In genomic region chrX:14259597-14260239, GRCm38 (mm10) we compare ENCODE assay signal across 34 mouse cellular contexts. TPM values are rescaled to one million over a fixed set of nuclear protein-coding genes. Genes with fewer than 3 reads are reported as not detected.
DNase-seq lines count a peak whose midpoint lies in the region; ATAC-seq and TF ChIP-seq lines count a peak whose summit lies in the region.
"Had no signal": no experiment of that assay in that cellular context is flagged by ENCODE, and none has a peak within 500 bp of the region (broad histone marks: within the 10 kb centered on the region; RNA-seq: fewer than 3 reads in every experiment).

No protein-coding gene starts in this region.

- no peak for TF ChIP-seq CTCF in midbrain, postnatal 0 days (IDR thresholded peaks at IDR 0.05)
- no peak for TF ChIP-seq CTCF in brain, embryonic 14.5 days (IDR thresholded peaks at IDR 0.05; ENCODE audit: borderline replicate concordance, extremely low read depth, insufficient read depth, insufficient read length)
- no peak for TF ChIP-seq CTCF in forebrain, postnatal 0 days (IDR thresholded peaks at IDR 0.05; ENCODE audit: low read depth)

- no peak overlapping the region for H3K27ac ChIP-seq in midbrain, embryonic 14.5 days (replicated peaks; ENCODE audit: low read depth, low read length)
- H3K27ac ChIP-seq in midbrain, postnatal 0 days (ENCODE audit: low read depth, low read length): no peak overlapping the region
- H3K27ac ChIP-seq in forebrain, postnatal 0 days (ENCODE audit: low read depth, low read length): no peak overlapping the region
- H3K27ac ChIP-seq: heart, embryonic 15.5 days; hindbrain, embryonic 13.5 days; kidney, embryonic 15.5 days; limb, embryonic 15.5 days; liver, embryonic 14.5 days; midbrain, embryonic 12.5 days; stomach, embryonic 15.5 days had no signal

- no peaks in the 10 kb centered on the region for H3K27me3 ChIP-seq in midbrain, embryonic 14.5 days (ENCODE audit: control insufficient read depth, insufficient read depth, low read length)
- no peaks in the 10 kb centered on the region for H3K27me3 ChIP-seq in midbrain, postnatal 0 days (ENCODE audit: insufficient read depth, low read length)
- H3K27me3 ChIP-seq in forebrain, postnatal 0 days (ENCODE audit: insufficient read depth, low read length): no peaks in the 10 kb centered on the region
- H3K27me3 ChIP-seq: CH12.LX; heart, embryonic 15.5 days; hindbrain, embryonic 13.5 days; kidney, embryonic 15.5 days; limb, embryonic 15.5 days; midbrain, embryonic 12.5 days; stomach, embryonic 15.5 days had no signal

- no peaks in the 10 kb centered on the region for H3K9me3 ChIP-seq in midbrain, embryonic 14.5 days (ENCODE audit: control insufficient read depth, low read length)
- no peaks in the 10 kb centered on the region for H3K9me3 ChIP-seq in midbrain, postnatal 0 days (ENCODE audit: low read length)
- no peaks in the 10 kb centered on the region for H3K9me3 ChIP-seq in forebrain, postnatal 0 days (ENCODE audit: low read length)
- H3K9me3 ChIP-seq: G1E; heart, embryonic 15.5 days; hindbrain, embryonic 13.5 days; kidney, embryonic 15.5 days; limb, embryonic 15.5 days; midbrain, embryonic 12.5 days; stomach, embryonic 15.5 days had no signal

- no peaks in the 10 kb centered on the region for H3K4me1 ChIP-seq in midbrain, embryonic 14.5 days (ENCODE audit: control insufficient read depth, insufficient read depth, low read length)
- no peaks in the 10 kb centered on the region for H3K4me1 ChIP-seq in midbrain, postnatal 0 days (ENCODE audit: insufficient read depth, low read length)
- no peaks in the 10 kb centered on the region for H3K4me1 ChIP-seq in forebrain, postnatal 0 days (ENCODE audit: insufficient read depth)
- H3K4me1 ChIP-seq: heart, embryonic 15.5 days; hindbrain, embryonic 13.5 days; kidney, embryonic 15.5 days; limb, embryonic 15.5 days; midbrain, embryonic 12.5 days; stomach, embryonic 15.5 days had no signal

- H3K4me2 ChIP-seq in midbrain, embryonic 14.5 days (ENCODE audit: low read length): no peak overlapping the region
- H3K4me2 ChIP-seq in midbrain, postnatal 0 days (ENCODE audit: low read depth, low read length, poor library complexity, severe bottlenecking): no peak overlapping the region
- no peak overlapping the region for H3K4me2 ChIP-seq in forebrain, postnatal 0 days (ENCODE audit: low read depth)
- H3K4me2 ChIP-seq: heart, embryonic 15.5 days; hindbrain, embryonic 13.5 days; kidney, embryonic 15.5 days; limb, embryonic 15.5 days; lung, embryonic 14.5 days; midbrain, embryonic 12.5 days; stomach, embryonic 15.5 days had no signal

- no peak overlapping the region for H3K4me3 ChIP-seq in midbrain, embryonic 14.5 days (replicated peaks; ENCODE audit: low read depth, low read length)
- H3K4me3 ChIP-seq in midbrain, postnatal 0 days (ENCODE audit: low read depth, low read length): no peak overlapping the region
- no peak overlapping the region for H3K4me3 ChIP-seq in forebrain, postnatal 0 days (ENCODE audit: low read depth, low read length)
- H3K4me3 ChIP-seq: heart, embryonic 15.5 days; hindbrain, embryonic 13.5 days; kidney, embryonic 15.5 days; limb, embryonic 15.5 days; midbrain, embryonic 12.5 days; stomach, embryonic 15.5 days had no signal

- H3K9ac ChIP-seq in midbrain, embryonic 14.5 days (replicated peaks; ENCODE audit: low read length): no peak overlapping the region
- no peak overlapping the region for H3K9ac ChIP-seq in midbrain, postnatal 0 days (replicated peaks; ENCODE audit: low read length, poor library complexity, severe bottlenecking)
- no peak overlapping the region for H3K9ac ChIP-seq in forebrain, postnatal 0 days
- H3K9ac ChIP-seq: heart, embryonic 15.5 days; hindbrain, embryonic 13.5 days; kidney, embryonic 15.5 days; limb, embryonic 15.5 days; liver, embryonic 14.5 days; lung, embryonic 14.5 days; midbrain, embryonic 12.5 days; stomach, embryonic 15.5 days had no signal

- DNase-seq in frontal cortex, adult 2 months (ENCODE audit: extremely low spot score in 1 of 2, low spot score in 1 of 2): peak; percentile 2 to 29
- DNase-seq in frontal cortex, postnatal 25 days (ENCODE audit: low spot score in 2 of 2): no peak
- DNase-seq in midbrain, embryonic 14.5 days: peak; percentile 1
- DNase-seq in midbrain, postnatal 0 days (ENCODE audit: low spot score): no peak
- DNase-seq in brain, embryonic 14.5 days (ENCODE audit: low read depth): peak; percentile 51
- DNase-seq in forebrain, postnatal 0 days: peak; percentile 9
- no peak for DNase-seq in adrenal gland, postnatal 4 days (ENCODE audit: low spot score in 2 of 2)
- DNase-seq: B cell, adult 2 months; cerebellum, adult 2 months; cerebellum, postnatal 25 days; gastrocnemius, postnatal 36 days; heart, postnatal 36 days; kidney, adult 11 months; kidney, postnatal 36 days; lung, embryonic 14.5 days; thymus, adult 2 months had no signal

- WGBS in midbrain, embryonic 14.5 days: 50% methylated on average over 3 of the region's 3 CpGs
- 42% methylated on average over 3 of the region's 3 CpGs for WGBS in midbrain, postnatal 0 days
- 52% methylated on average over 3 of the region's 3 CpGs for WGBS in forebrain, postnatal 0 days

- H3K36me3 ChIP-seq in midbrain, embryonic 14.5 days (ENCODE audit: control insufficient read depth, insufficient read depth, low read length): no peaks in the 10 kb centered on the region
- H3K36me3 ChIP-seq in midbrain, postnatal 0 days (ENCODE audit: insufficient read depth, low read length): no peaks in the 10 kb centered on the region
- no peaks in the 10 kb centered on the region for H3K36me3 ChIP-seq in forebrain, postnatal 0 days (ENCODE audit: insufficient read depth)
- H3K36me3 ChIP-seq: G1E; heart, embryonic 15.5 days; hindbrain, embryonic 13.5 days; kidney, embryonic 15.5 days; limb, embryonic 15.5 days; midbrain, embryonic 12.5 days; stomach, embryonic 15.5 days had no signal

- no peak for TF ChIP-seq POLR2A in brain, embryonic 14.5 days (IDR thresholded peaks at IDR 0.05; ENCODE audit: borderline replicate concordance, extremely low read depth, insufficient read depth, insufficient read length, poor library complexity, severe bottlenecking)

- ATAC-seq in midbrain, embryonic 14.5 days (ENCODE audit: low FRiP score, low TSS enrichment): no peak
- no peak for ATAC-seq in midbrain, postnatal 0 days (ENCODE audit: low FRiP score)
- ATAC-seq in forebrain, postnatal 0 days: peak; percentile 78
- ATAC-seq: Patski had no signal

RNA-seq across cellular contexts. Expression of gene H2al1n, which starts 48.8 kb away (rescaled TPM):
- polyA plus RNA-seq in frontal cortex, adult 2 months (2012; rRNA removed): not detected in 2 replicates
- not detected in 2 replicates for polyA plus RNA-seq in midbrain, embryonic 14.5 days (2014; fragmentation: Nextera tagmentation; extraction: Ambion mirVana)
- not detected in 2 replicates for total RNA-seq in midbrain, postnatal 0 days (2014; rRNA removed)
- not detected in 2 replicates for polyA plus RNA-seq in midbrain, postnatal 0 days (2015; fragmentation: Nextera tagmentation; extraction: Ambion mirVana)
- not detected in 2 replicates for polyA plus RNA-seq in brain, embryonic 14.5 days (2012; rRNA removed)
- total RNA-seq in forebrain, postnatal 0 days (2014; rRNA removed): not detected in 2 replicates
- not detected in 2 replicates for polyA plus RNA-seq in forebrain, postnatal 0 days (2015; fragmentation: Nextera tagmentation; extraction: Ambion mirVana)
- not detected for total RNA-seq in adrenal gland, postnatal 4 days (2021)
- total RNA-seq: adrenal gland, adult 18-20 months; CH12.LX; G1E; gastrocnemius, adult 18-20 months; gastrocnemius, postnatal 36 days; heart, adult 8-10 months; heart, postnatal 36 days; layer of hippocampus, postnatal 10 days; left cerebral cortex, postnatal 25 days; megakaryocyte, adult 5-6 weeks had no signal
- polyA plus RNA-seq: cerebellum, adult 2 months; embryonic facial prominence, embryonic 14.5 days; G1E; heart, embryonic 15.5 days; hindbrain, embryonic 13.5 days; kidney, embryonic 15.5 days; limb, embryonic 15.5 days; liver, embryonic 14.5 days; lung, embryonic 14.5 days; midbrain, embryonic 12.5 days; neural tube, embryonic 11.5 days; Patski; stomach, embryonic 15.5 days; thymus, adult 2 months had no signal

Comparison
In these comparisons a context has a peak if more than half of its experiments do, and no peak if none do; other contexts are left out.
1. DNase-seq: peak in frontal cortex, adult 2 months (2 of 2), midbrain, embryonic 14.5 days (single experiment), brain, embryonic 14.5 days (single experiment) and forebrain, postnatal 0 days (single experiment); none in frontal cortex, postnatal 25 days (0 of 2), midbrain, postnatal 0 days (single experiment) and adrenal gland, postnatal 4 days (0 of 2).